Mouse (Mus musculus) G1E (cell line): ENCODE measurements at regions not wholly inside any gene's neighbourhood (a gene's known extent, or its start where the extent isn't known, plus 50 kb on each side); places are given as distances from the start of the nearest gene placed in this dataset.

Experiments used
- CTCF ChIP-seq: IDR thresholded peaks from 2 replicates; pipeline ENCODE4 v1.5.1; 2012; ENCODE audit warnings: low read depth, low read length, inconsistent platforms, mixed read lengths
- GATA1 ChIP-seq: IDR thresholded peaks from 2 replicates; pipeline ENCODE4 v1.6.1; 2012; ENCODE audit warnings: borderline replicate concordance, low read length, inconsistent platforms, mixed read lengths
- GATA2 ChIP-seq: IDR thresholded peaks from 2 replicates; pipeline ENCODE4 v1.6.1; 2012; ENCODE audit warnings: low read depth, low read length, inconsistent platforms, borderline replicate concordance
- POLR2AphosphoS5 ChIP-seq: IDR thresholded peaks from 2 replicates; pipeline ENCODE4 v1.6.1; 2012; ENCODE audit warnings: low read depth, low read length, inconsistent platforms; ENCODE audit not compliant: insufficient replicate concordance

DNA sequence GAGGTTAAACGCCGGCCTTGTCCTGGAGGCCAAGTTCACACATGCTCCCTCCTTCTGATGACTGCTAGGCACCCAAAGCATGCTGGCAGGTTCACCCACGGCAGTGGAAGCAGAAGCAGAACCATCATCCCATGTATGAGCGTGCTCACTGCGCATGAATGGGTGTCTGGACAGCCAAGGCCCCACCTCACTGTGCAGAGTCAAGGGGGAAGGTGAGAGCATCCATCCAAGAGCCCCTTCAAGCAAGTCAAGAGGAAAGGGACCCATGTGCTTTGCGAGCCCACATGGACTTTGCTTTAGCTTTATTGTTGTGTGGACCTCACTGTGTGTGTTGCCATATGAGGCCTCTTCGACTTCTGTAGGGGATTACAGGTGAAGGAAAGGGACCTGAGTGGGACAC, 319.9 kb downstream of the Rps6kc1 start:
- TF ChIP-seq GATA1 (no peak), CTCF (no peak), POLR2AphosphoS5 (no peak), GATA2 (no peak)
